Mouse (Mus musculus) spleen, postnatal 0 days (tissue): ENCODE data around the gene Etv4. TPM values are rescaled to one million over a fixed set of nuclear protein-coding genes. Genes with fewer than 3 reads are reported as not detected.

Experiments
- polyA plus RNA-seq: library from polyadenylated mRNA; unstranded; fragments of >200 nt; fragmentation: Nextera tagmentation; extraction: Ambion mirVana; gene quantifications from 2 replicates; pipeline ENCODE4 v1.2.1, GENCODE M21; 2015

The Etv4 gene
- 0.49 and 0.59 TPM in 2 replicates for polyA plus RNA-seq

GRCm38 (mm10) chr11:101785143-101785851 is at the start of gene Etv4:
Etv4 (minus strand) TSS chr11:101785371.

GRCm38 (mm10) chr11:101732518-101733440 is 52.4 kb downstream of the Etv4 start, which contains the start of gene Dhx8:
Dhx8 (plus strand) TSS chr11:101732919.

Other genes with a start within 250 kb of the Etv4 start
- gene Brca1, start 233.4 kb downstream of the Etv4 start, polyA plus RNA-seq, result 11.9 and 16.4 TPM in 2 replicates
- gene Nbr1, start 233.2 kb downstream of the Etv4 start, polyA plus RNA-seq, result 29.5 and 31.5 TPM in 2 replicates
- 5.6 and 7.6 TPM in 2 replicates for gene Tmem106a, start 203.1 kb downstream of the Etv4 start, polyA plus RNA-seq
- gene Gm11634, start 186.1 kb downstream of the Etv4 start, polyA plus RNA-seq, result 0.23 TPM in 1 of 2 replicates, not detected in the other
- gene Rdm1, start 158.2 kb downstream of the Etv4 start, polyA plus RNA-seq, result 14.6 and 19.7 TPM in 2 replicates
- 3.3 and 3.7 TPM in 2 replicates for gene Arl4d, start 119.8 kb downstream of the Etv4 start, polyA plus RNA-seq
- 24.7 and 24.9 TPM in 2 replicates for gene Dhx8, start 52.5 kb downstream of the Etv4 start, polyA plus RNA-seq
- gene Meox1, start 109.0 kb upstream of the Etv4 start, polyA plus RNA-seq, result 0.70 and 0.75 TPM in 2 replicates
- 0.06 TPM in 1 of 2 replicates, not detected in the other for gene Sost, start 181.6 kb upstream of the Etv4 start, polyA plus RNA-seq
- gene Cfap97d1, start 198.9 kb upstream of the Etv4 start, polyA plus RNA-seq, result not detected in 2 replicates
- 11.4 and 14.5 TPM in 2 replicates for gene Dusp3, start 201.6 kb upstream of the Etv4 start, polyA plus RNA-seq
- gene Mpp3, start 243.1 kb upstream of the Etv4 start, polyA plus RNA-seq, result 1.3 and 1.5 TPM in 2 replicates